Mouse (Mus musculus) forebrain, embryonic 16.5 days (tissue): ENCODE measurements at regions not wholly inside any gene's neighbourhood (a gene's known extent, or its start where the extent isn't known, plus 50 kb on each side); places are given as distances from the start of the nearest gene placed in this dataset.

Experiments
- ATAC-seq: fragments of 200-750 bp; cut with Nextera tagmentation; 2 replicates; pipeline ENCODE4 v1.8.0; 2017; ENCODE audit warnings: mild to moderate bottlenecking, moderate library complexity
- H3K27ac ChIP-seq: fragments of 300-500 bp; sonication (generic); 2 replicates; pipeline ENCODE4 v1.5.1; 2014; ENCODE audit warnings: low read length, control low read depth
- H3K27me3 ChIP-seq: fragments of 300-500 bp; sonication (generic); replicated peaks from 2 replicates; pipeline ENCODE4 v1.6.1; 2014; ENCODE audit warnings: low read length; ENCODE audit not compliant: control insufficient read depth, insufficient read depth
- H3K36me3 ChIP-seq: fragments of 300-500 bp; sonication (generic); 2 replicates; pipeline ENCODE4 v1.6.1; 2014; ENCODE audit not compliant: control insufficient read depth, insufficient read depth
- H3K4me1 ChIP-seq: fragments of 300-500 bp; sonication (generic); replicated peaks from 2 replicates; pipeline ENCODE4 v1.6.1; 2014; ENCODE audit warnings: low read length; ENCODE audit not compliant: control insufficient read depth, insufficient read depth
- H3K4me2 ChIP-seq: fragments of 300-500 bp; sonication (generic); 2 replicates; pipeline ENCODE4 v1.6.1; 2014; ENCODE audit warnings: mild to moderate bottlenecking, low read length, control low read depth
- H3K4me3 ChIP-seq: fragments of 300-500 bp; sonication (generic); replicated peaks from 2 replicates; pipeline ENCODE4 v1.5.1; 2014; ENCODE audit warnings: mild to moderate bottlenecking, low read length, control low read depth
- H3K9ac ChIP-seq: fragments of 300-500 bp; sonication (generic); replicated peaks from 2 replicates; pipeline ENCODE4 v1.6.1; 2014; ENCODE audit warnings: low read depth, low read length, control low read depth
- H3K9me3 ChIP-seq: fragments of 300-500 bp; sonication (generic); 2 replicates; pipeline ENCODE4 v1.6.1; 2016; ENCODE audit warnings: low read length; ENCODE audit not compliant: control insufficient read depth
- WGBS: fragments of 180-500 bp; shearing (Covaris S2); extraction: QIAGEN DNeasy Blood & Tissue Kit; methylation state at CpG from one replicate; pipeline ENCODE4 v1.1.7; 2014; 5-methylcytosine and 5-hydroxymethylcytosine counted together

GRCm38 (mm10) chr4:72328282-72329025 is 127.7 kb upstream of the Tle1 start:
- Histone ChIP-seq H3K27ac (peak overlapping the region; percentile 80; the same call in 1 of the 2 replicates), H3K36me3 (no peaks in the 10 kb centered on the region), H3K27me3 (no peaks in the 10 kb centered on the region), H3K9ac (no peak overlapping the region), H3K4me2 (no peak overlapping the region), H3K4me3 (no peak overlapping the region), H3K9me3 (0 out of 2 replicates have a peak, but pooled peaks cover 3% of the 10 kb centered on the region), H3K4me1 (peaks cover 6% of the 10 kb centered on the region)
- peak; percentile 97 for ATAC-seq
- 71% methylated on average over 2 of the region's 2 CpGs for WGBS

GRCm38 (mm10) chr4:72324913-72325312 is 124.2 kb upstream of the Tle1 start:
- H3K4me1 ChIP-seq, result peaks cover 6% of the 10 kb centered on the region
- H3K4me2 ChIP-seq, result no peak overlapping the region
- H3K4me3 ChIP-seq, result no peak overlapping the region
- no peak overlapping the region for H3K9ac ChIP-seq
- no peaks in the 10 kb centered on the region for H3K36me3 ChIP-seq
- H3K27me3 ChIP-seq, result no peaks in the 10 kb centered on the region
- no peak overlapping the region for H3K27ac ChIP-seq
- no peak for ATAC-seq
- no peaks in the 10 kb centered on the region for H3K9me3 ChIP-seq

GRCm38 (mm10) chr4:72285112-72285675 is 84.5 kb upstream of the Tle1 start:
- Histone ChIP-seq H3K36me3 (no peaks in the 10 kb centered on the region), H3K9ac (no peak overlapping the region), H3K4me1 (no peaks in the 10 kb centered on the region), H3K4me3 (no peak overlapping the region), H3K27me3 (no peaks in the 10 kb centered on the region), H3K27ac (no peak overlapping the region), H3K9me3 (no peaks in the 10 kb centered on the region), H3K4me2 (no peak overlapping the region)
- WGBS, result 36% methylated on average over 1 of the region's 1 CpGs
- ATAC-seq, result no peak

- no peaks in the 10 kb centered on the region for H3K9me3 ChIP-seq
- no peak overlapping the region for H3K4me2 ChIP-seq
- no peaks in the 10 kb centered on the region for H3K36me3 ChIP-seq
- ATAC-seq, result no peak
- H3K27me3 ChIP-seq, result no peaks in the 10 kb centered on the region
- H3K4me1 ChIP-seq, result no peaks in the 10 kb centered on the region
- no peak overlapping the region for H3K27ac ChIP-seq
- no peak overlapping the region for H3K9ac ChIP-seq
- WGBS, result 68% methylated on average over 1 of the region's 1 CpGs
- H3K4me3 ChIP-seq, result no peak overlapping the region
These were observed 49.8 kb upstream of the Tle1 start for GRCm38 (mm10) chr4:72250531-72250930.
